Mouse (Mus musculus) forebrain, embryonic 10.5 days (tissue): Measurements from ENCODE around the gene Krtcap3. TPM values are rescaled to one million over a fixed set of nuclear protein-coding genes. Genes with fewer than 3 reads are reported as not detected.
"Not testable (repeated sequence)": the region's sequence is repeated elsewhere in the genome, so short reads cannot be mapped to it uniquely, and the experiment has no call there.

Experiments
- DNase-seq: peaks from one replicate; pipeline ENCODE4 v3.0.0-alpha.2; 2017; ENCODE audit warnings: low spot score; ENCODE audit errors: extremely low spot score
- H3K27ac ChIP-seq: fragments of 300-500 bp; sonication (generic); 2 replicates; pipeline ENCODE4 v1.5.1; 2016; ENCODE audit warnings: mild to moderate bottlenecking
- H3K27me3 ChIP-seq: fragments of 300-500 bp; sonication (generic); 2 replicates; pipeline ENCODE4 v1.6.1; 2016; ENCODE audit warnings: mild to moderate bottlenecking; ENCODE audit not compliant: poor library complexity, severe bottlenecking
- H3K36me3 ChIP-seq: fragments of 300-500 bp; sonication (generic); replicated peaks from 2 replicates; pipeline ENCODE4 v1.6.1; 2016; ENCODE audit warnings: mild to moderate bottlenecking, moderate library complexity
- H3K4me1 ChIP-seq: fragments of 300-500 bp; sonication (generic); 2 replicates; pipeline ENCODE4 v1.6.1; 2016
- H3K4me3 ChIP-seq: fragments of 300-500 bp; sonication (generic); 2 replicates; pipeline ENCODE4 v1.5.1; 2016; ENCODE audit warnings: mild to moderate bottlenecking, moderate library complexity
- H3K9me3 ChIP-seq: fragments of 300-500 bp; sonication (generic); 2 replicates; pipeline ENCODE4 v1.6.1; 2016; ENCODE audit warnings: mild to moderate bottlenecking, moderate library complexity
- WGBS: fragments of 180-500 bp; shearing (Covaris S2); methylation state at CpG from one replicate; pipeline ENCODE4 v1.1.7; 2016; 5-methylcytosine and 5-hydroxymethylcytosine counted together
- polyA plus RNA-seq: library from polyadenylated mRNA; unstranded; fragments of >200 nt; fragmentation: Nextera tagmentation; extraction: Ambion mirVana; gene quantifications from 2 replicates; pipeline ENCODE4 v1.2.1, GENCODE M21; 2016

The Krtcap3 gene
- polyA plus RNA-seq: 5.9 and 8.6 TPM in 2 replicates

DNA sequence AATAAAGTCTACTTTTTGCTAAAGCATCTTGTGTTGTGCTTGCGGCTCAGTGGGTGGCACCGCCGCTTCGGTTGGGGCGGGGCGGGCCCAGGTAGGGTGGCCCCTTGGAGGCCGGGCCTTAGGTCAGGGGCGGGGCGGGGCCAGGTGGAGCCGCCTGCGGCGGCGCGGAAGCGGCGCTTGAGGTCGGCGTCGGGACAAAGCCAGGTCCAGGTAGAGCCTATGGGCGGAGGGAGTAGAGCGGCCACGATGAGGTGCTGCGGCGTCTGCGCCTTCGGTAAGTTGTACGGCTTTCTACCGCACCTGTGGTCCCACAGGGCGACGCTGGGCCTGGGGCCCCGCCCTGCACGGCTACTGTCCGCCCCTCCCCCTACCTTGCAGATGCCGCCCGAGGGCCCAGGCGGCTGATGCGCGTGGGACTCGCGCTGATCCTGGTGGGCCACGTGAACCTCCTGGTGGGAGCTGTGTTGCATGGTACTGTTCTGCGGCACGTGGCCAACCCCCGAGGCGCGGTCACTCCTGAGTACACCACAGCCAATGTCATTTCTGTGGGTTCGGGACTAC, at the start of gene Krtcap3:
Gene Krtcap3 (plus strand): TSS at position 151 of the 561 bp plus-strand sequence.
- Histone ChIP-seq H3K36me3 (peaks cover 99% of the 10 kb centered on the region), H3K27me3 (peaks cover 23% of the 10 kb centered on the region), H3K27ac (peak within 1 kb of the TSS; percentile 79), H3K9me3 (no peaks in the 10 kb centered on the region), H3K4me3 (peak within 1 kb of the TSS; percentile 47), H3K4me1 (peaks cover 37% of the 10 kb centered on the region)
- 6% methylated on average over 47 of the region's 47 CpGs for WGBS
- peak; percentile 31 for DNase-seq

DNA sequence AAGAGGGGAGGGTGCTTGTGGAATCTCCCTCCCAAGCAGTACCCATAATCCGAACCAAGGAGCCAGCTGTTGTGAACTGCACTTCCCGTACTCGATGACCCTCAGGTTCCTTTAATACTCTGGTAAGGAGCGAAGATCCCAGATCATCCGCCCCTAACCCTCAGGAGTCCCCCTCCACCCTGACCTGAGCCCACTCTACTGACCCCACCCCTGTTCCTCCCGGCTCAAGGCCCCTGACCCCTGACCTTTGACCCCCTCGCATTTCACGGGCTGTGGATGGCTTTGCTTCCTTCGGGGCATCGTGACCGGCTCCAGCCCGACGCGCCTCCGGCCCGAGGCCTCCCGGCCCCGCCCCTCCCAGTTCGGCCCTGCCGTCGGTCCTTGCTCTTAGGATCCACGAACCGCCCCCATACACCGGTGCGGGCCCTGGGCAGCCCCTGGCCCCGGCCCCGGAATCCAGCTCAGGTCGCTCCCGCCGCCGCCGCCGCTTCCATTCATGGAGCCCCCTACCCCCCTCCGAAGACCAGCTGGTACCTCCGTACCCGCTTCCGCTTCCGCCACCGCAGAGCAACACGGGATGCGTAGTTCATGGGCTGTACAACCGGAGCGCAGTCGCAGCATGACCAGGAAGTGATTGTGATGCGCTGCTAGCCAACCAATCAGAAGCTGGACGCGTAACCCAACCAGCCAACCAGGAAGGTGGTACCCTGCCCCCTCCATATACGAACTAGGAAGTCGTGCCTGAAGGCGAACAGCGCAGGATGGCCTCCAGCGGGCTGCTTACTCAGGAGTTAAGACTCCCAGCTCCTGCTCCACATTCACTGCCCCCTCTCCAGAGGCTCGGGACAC, 49.5 kb upstream of the Krtcap3 start, which contains the start of gene Zfp513:
Gene Zfp513 (minus strand): TSS at position 562 of the 849 bp plus-strand sequence.
- peaks cover 83% of the 10 kb centered on the region for H3K36me3 ChIP-seq
- H3K4me1 ChIP-seq: peaks cover 23% of the 10 kb centered on the region
- H3K4me3 ChIP-seq: peak within 1 kb of the TSS; percentile 85
- no peaks in the 10 kb centered on the region for H3K27me3 ChIP-seq
- peak; percentile 98 for DNase-seq
- WGBS: under 1% methylated on average over 53 of the region's 53 CpGs
- peaks cover 6% of the 10 kb centered on the region for H3K9me3 ChIP-seq
- H3K27ac ChIP-seq: peak within 1 kb of the TSS; percentile 96

DNA sequence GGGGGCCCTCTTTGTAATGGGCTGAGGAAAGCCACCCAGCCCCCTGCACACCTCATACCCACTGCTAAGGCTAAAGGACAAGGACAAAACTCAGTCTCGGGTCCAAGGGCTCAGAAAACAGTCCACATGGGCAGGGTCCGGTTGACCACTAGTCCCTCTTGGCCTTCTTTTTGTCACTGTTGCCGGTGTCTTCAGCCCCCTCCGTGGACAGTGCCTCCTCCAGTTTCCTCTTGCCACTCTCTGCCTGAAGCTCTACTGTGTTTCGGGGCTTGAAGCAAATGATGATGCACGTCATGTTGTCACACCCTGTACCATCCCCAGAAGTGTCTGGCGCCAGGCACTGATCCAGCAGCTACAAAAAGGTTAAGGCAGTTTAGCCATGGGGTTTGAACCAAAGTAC, 48.6 kb upstream of the Krtcap3 start:
- peaks cover 23% of the 10 kb centered on the region for H3K4me1 ChIP-seq
- DNase-seq: no peak
- H3K36me3 ChIP-seq: peaks cover 83% of the 10 kb centered on the region
- no peaks in the 10 kb centered on the region for H3K27me3 ChIP-seq
- H3K27ac ChIP-seq: peak overlapping the region; percentile 96
- 83% methylated on average over 7 of the region's 7 CpGs for WGBS
- H3K9me3 ChIP-seq: peaks cover 6% of the 10 kb centered on the region
- H3K4me3 ChIP-seq: peak overlapping the region; percentile 85

GRCm38 (mm10) chr5:31203866-31204265, 47.6 kb upstream of the Krtcap3 start:
- H3K4me3 ChIP-seq: no peak overlapping the region
- H3K27me3 ChIP-seq: no peaks in the 10 kb centered on the region
- whole genome bisulfite sequencing: 94% methylated on average over 2 of the region's 2 CpGs
- no peak for DNase-seq
- H3K4me1 ChIP-seq: peaks cover 23% of the 10 kb centered on the region
- peaks cover 83% of the 10 kb centered on the region for H3K36me3 ChIP-seq
- peaks cover 6% of the 10 kb centered on the region for H3K9me3 ChIP-seq
- no peak overlapping the region for H3K27ac ChIP-seq

- no peak for DNase-seq
- Histone ChIP-seq H3K27ac (no peak overlapping the region), H3K4me3 (no peak overlapping the region), H3K4me1 (peaks cover 23% of the 10 kb centered on the region), H3K36me3 (peaks cover 78% of the 10 kb centered on the region), H3K27me3 (no peaks in the 10 kb centered on the region), H3K9me3 (peaks cover 6% of the 10 kb centered on the region)
- 95% methylated on average over 6 of the region's 6 CpGs for WGBS
Observed at GRCm38 (mm10) chr5:31204421-31204820, 47.1 kb upstream of the Krtcap3 start.

DNA sequence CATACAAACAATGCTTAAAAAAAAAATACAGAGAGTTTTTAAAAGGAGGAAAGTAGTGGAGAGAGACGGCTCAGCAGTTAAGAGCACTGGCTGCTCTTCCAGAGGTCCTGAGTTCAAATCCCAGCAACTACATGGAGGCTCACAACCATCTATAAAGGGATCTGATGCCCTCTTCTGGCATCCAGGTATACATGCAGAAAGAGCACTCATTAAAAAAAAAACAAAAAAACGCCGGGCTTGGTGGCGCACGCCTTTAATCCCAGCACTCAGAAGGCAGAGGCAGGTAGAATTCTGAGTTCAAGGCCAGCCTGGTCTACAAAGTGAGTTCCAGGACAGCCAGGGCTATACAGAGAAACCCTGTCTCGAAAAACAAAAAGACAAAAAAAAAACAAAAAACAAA, 34.9 kb upstream of the Krtcap3 start:
- H3K9me3 ChIP-seq, H3K27ac ChIP-seq, H3K4me3 ChIP-seq, H3K27me3 ChIP-seq, DNase-seq: not testable (repeated sequence)
- 88% methylated on average over 6 of the region's 6 CpGs for WGBS
- Histone ChIP-seq H3K4me1 (peaks cover 20% of the 10 kb centered on the region), H3K36me3 (peaks cover 20% of the 10 kb centered on the region)

DNA sequence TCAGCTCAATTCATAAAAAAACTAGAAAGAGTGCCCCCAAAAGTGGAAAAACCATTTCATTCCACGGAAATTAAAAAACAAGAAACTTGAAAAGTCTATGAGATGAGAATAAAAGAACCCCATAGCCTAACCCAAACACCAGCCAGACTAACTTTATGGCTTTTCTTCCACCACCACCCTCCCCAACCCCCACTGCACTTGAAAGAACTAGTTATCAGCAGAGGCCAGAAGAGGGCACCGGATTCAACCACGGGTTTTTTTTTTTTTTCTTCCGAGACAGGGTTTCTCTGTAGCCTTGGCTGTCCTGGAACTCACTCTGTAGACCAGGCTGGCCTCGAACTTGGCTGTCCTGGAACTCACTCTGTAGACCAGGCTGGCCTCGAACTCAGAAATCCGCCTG, 33.2 kb upstream of the Krtcap3 start:
- DNase-seq: no peak
- Histone ChIP-seq H3K4me3 (peak overlapping the region; percentile 14; the same call in 1 of the 2 replicates), H3K27me3 (no peaks in the 10 kb centered on the region), H3K4me1 (peaks cover 23% of the 10 kb centered on the region), H3K36me3 (peaks cover 20% of the 10 kb centered on the region), H3K27ac (no peak overlapping the region), H3K9me3 (no peaks in the 10 kb centered on the region)
- WGBS: 80% methylated on average over 7 of the region's 7 CpGs

DNA sequence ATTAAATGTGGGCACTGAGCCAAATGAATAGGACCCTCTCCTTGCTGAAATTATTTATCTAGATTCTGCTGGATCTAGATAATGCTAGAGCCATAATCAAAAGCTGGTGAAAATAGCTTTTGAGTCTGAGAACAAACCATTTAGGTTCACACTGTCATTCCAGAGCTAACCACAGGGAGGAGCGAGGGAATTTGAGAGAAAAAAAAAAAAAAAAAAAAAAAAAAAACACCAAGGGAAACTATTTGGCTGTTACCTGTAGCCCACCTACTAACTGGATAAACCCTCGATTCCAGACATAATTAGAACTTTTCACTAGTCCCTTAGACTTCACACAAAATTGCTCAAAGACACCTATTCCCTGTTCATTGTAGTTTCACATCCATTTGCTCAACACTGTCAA, 32.4 kb upstream of the Krtcap3 start:
- WGBS: 12% methylated on average over 2 of the region's 2 CpGs
- H3K27ac ChIP-seq: no peak overlapping the region
- no peaks in the 10 kb centered on the region for H3K27me3 ChIP-seq
- H3K4me1 ChIP-seq: peaks cover 23% of the 10 kb centered on the region
- DNase-seq: no peak
- H3K4me3 ChIP-seq: peak overlapping the region; percentile 84
- H3K36me3 ChIP-seq: peaks cover 20% of the 10 kb centered on the region
- H3K9me3 ChIP-seq: no peaks in the 10 kb centered on the region

DNA sequence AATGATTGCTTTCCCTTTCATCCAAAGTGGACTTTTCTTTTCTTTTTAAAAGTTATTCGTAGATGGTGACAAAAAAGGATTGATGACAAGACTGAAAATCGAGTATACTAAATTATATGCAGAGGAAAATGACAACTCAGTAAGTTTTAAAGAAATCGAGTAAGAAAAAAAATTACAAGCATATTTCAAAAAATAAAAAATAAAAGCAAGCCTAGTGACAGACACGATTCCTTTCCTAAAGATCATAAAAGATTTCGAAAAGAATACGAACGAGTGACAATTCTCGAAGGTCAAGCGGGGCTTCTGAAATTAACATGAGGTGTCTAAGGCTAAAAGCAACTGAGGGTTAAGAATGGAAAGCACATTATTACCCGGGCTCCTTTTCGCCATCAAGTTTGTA, 32.0 kb upstream of the Krtcap3 start:
- Histone ChIP-seq H3K36me3 (peaks cover 20% of the 10 kb centered on the region), H3K4me3 (peak overlapping the region; percentile 84), H3K4me1 (peaks cover 23% of the 10 kb centered on the region), H3K9me3 (no peaks in the 10 kb centered on the region), H3K27me3 (no peaks in the 10 kb centered on the region), H3K27ac (peak overlapping the region; percentile 98)
- 2% methylated on average over 11 of the region's 11 CpGs for WGBS
- DNase-seq: no peak

DNA sequence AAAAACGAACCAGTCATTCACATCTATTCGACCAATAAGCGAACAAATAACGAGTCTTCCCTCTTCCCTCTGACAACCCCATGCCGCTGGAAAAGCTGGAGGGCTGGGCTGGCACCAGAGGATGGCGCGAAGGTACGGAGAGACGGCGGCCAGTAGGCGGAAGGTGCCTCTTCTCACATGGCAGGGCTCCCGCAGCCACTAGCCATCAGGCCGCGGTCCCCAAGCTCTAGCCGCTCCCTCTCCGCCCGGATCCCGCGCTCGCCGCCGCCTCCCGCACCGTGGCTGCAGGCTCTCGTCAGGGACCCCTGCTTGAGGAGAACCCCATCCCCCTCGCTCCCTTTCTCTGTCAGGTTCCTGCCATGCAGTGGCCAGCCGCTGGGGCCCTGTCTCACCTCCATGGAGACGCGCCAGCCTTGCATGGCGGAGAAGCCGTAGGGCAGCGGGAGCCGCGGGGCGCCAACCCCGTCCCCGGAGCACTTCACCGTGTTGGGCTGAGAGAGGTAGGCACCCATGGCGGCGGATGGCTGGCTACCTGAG, 31.5 kb upstream of the Krtcap3 start:
- H3K36me3 ChIP-seq: peaks cover 20% of the 10 kb centered on the region
- peak; percentile 78 for DNase-seq
- H3K27ac ChIP-seq: peak overlapping the region; percentile 98
- peak overlapping the region; percentile 84 for H3K4me3 ChIP-seq
- H3K9me3 ChIP-seq: no peaks in the 10 kb centered on the region
- no peaks in the 10 kb centered on the region for H3K27me3 ChIP-seq
- 0% methylated on average over 40 of the region's 40 CpGs for WGBS
- H3K4me1 ChIP-seq: peaks cover 23% of the 10 kb centered on the region

GRCm38 (mm10) chr5:31220448-31221303, 30.8 kb upstream of the Krtcap3 start, which contains the start of gene Ppm1g:
TSS of gene Ppm1g (minus strand) at chr5:31220687.
- Histone ChIP-seq H3K27me3 (no peaks in the 10 kb centered on the region), H3K4me3 (peak within 1 kb of the TSS; percentile 84), H3K4me1 (peaks cover 23% of the 10 kb centered on the region), H3K9me3 (no peaks in the 10 kb centered on the region), H3K36me3 (peaks cover 19% of the 10 kb centered on the region), H3K27ac (peak within 1 kb of the TSS; percentile 98)
- WGBS: under 1% methylated on average over 70 of the region's 70 CpGs
- peak; percentile 96 for DNase-seq

- Histone ChIP-seq H3K36me3 (peaks cover 12% of the 10 kb centered on the region), H3K4me3 (peak overlapping the region; percentile 84), H3K9me3 (no peaks in the 10 kb centered on the region), H3K27ac (peak overlapping the region; percentile 98), H3K4me1 (peaks cover 23% of the 10 kb centered on the region), H3K27me3 (no peaks in the 10 kb centered on the region)
- peak; percentile 41 for DNase-seq
- 12% methylated on average over 11 of the region's 11 CpGs for WGBS
Observed at GRCm38 (mm10) chr5:31221304-31221945, 30.1 kb upstream of the Krtcap3 start.
